Mouse (Mus musculus): Measurements from ENCODE around the gene Lrmda. TPM values are rescaled to one million over a fixed set of nuclear protein-coding genes. Genes with fewer than 3 reads are reported as not detected.
A peak's percentile ranks its signal among the peaks of the same experiment; 100 is the strongest.

The Lrmda gene
- total and polyA plus RNA-seq, 3 experiments = 5.1 to 5.9 TPM; not detected in 1

DNA sequence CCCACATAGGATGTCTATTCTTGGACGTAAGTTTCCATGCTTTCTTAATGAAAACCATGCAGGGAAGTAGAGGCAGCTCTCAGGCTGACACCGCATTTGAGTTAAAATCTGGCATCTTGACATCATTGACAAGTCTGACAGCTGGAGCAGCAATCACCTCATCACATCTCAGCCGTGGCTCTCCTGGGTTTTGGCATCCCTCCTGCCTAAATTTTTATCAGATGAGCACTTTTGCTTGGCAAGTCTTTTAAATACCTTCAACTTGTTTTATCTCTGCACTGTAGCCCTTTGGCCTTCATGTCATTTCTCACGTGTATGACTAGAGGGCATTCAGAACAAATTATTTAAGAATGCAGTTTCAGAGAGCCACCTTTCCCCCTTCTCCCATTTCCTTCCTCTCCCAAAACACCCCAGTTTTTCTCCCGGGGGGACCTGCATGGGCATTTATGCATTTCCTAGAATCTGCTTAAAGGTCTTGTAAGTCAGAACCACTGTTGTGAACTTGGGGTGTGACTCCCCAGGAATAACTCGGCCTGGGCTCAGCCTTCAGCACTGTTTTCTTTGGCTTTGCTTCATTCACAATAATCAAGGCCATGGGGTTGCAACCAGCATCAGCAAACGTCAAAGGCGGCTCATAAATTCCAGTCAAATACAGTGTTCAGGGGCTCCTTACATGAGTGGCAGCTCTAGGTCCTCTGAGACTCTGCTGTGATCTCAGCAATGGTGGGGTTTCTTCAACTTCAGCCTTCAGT lies 975.8 kb downstream of the Lrmda start:
- Histone ChIP-seq H3K9me3 (replicated peaks; ENCODE audit: insufficient read depth, low read length) (no peaks in the 10 kb centered on the region), H3K79me2 (ENCODE audit: control insufficient read depth, insufficient read depth, low read length, poor library complexity) (no peaks in the 10 kb centered on the region), H3K4me1 (ENCODE audit: control insufficient read depth in 1 of 2, insufficient read depth in 2 of 2, low read length in 2 of 2) (no peaks in the 10 kb centered on the region), H3K9ac (ENCODE audit: control insufficient read depth, low read depth, low read length, poor library complexity, severe bottlenecking) (no peak overlapping the region), H3K27ac (ENCODE audit: control insufficient read depth, low read depth, low read length) (no peak overlapping the region), H3K4me3 (ENCODE audit: control insufficient read depth in 1 of 2, insufficient read depth in 1 of 2, low read depth in 2 of 2, low read length in 2 of 2) (no peak overlapping the region), H3K27me3 (ENCODE audit: control insufficient read depth in 1 of 2, insufficient read depth in 2 of 2, low read length in 2 of 2) (no peaks in the 10 kb centered on the region), H3K36me3 (ENCODE audit: control insufficient read depth in 1 of 2, insufficient read depth in 2 of 2, low read length in 2 of 2) (no peaks in the 10 kb centered on the region)
- no peak for DNase-seq (ENCODE audit: low read depth, low spot score)
- TF ChIP-seq USF1 (IDR thresholded peaks at IDR 0.05; ENCODE audit: low read depth, low read length) = no peak
- no peak for TF ChIP-seq POLR2AphosphoS2 (IDR thresholded peaks at IDR 0.05; ENCODE audit: low read length)
- no peak for TF ChIP-seq EP300 (IDR thresholded peaks at IDR 0.05; ENCODE audit: low read depth in 1 of 2, low read length in 2 of 2)
- TF ChIP-seq JUND (IDR thresholded peaks at IDR 0.05; ENCODE audit: low read depth, low read length) = no peak
- peak; percentile 19; the same call in 1 of the 2 replicates for TF ChIP-seq ETS1 (IDR thresholded peaks at IDR 0.05; ENCODE audit: low read depth, low read length)

DNA sequence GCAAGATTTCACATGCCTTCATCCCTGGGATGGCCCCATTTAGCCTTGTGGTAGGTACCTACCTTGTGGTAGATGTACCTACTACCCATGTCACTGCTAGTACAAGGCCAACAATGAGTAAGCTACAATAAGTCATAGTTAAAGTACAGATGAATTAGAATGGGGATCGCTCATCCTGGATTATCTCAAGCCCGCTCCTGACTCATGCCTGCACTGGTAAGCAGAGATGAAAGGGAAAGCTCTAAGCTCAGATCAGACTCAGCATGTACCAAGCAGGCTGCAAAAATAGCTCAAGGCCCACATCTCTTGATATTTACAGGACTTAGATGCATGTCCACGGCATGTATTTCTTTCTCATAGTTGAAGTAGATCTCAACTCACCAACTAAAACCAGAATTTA lies 979.4 kb downstream of the Lrmda start:
- DNase-seq (ENCODE audit: low read depth, low spot score) = no peak
- Histone ChIP-seq H3K9me3 (replicated peaks; ENCODE audit: insufficient read depth, low read length) (no peaks in the 10 kb centered on the region), H3K79me2 (ENCODE audit: control insufficient read depth, insufficient read depth, low read length, poor library complexity) (no peaks in the 10 kb centered on the region), H3K36me3 (ENCODE audit: control insufficient read depth in 1 of 2, insufficient read depth in 2 of 2, low read length in 2 of 2) (no peaks in the 10 kb centered on the region), H3K27me3 (ENCODE audit: control insufficient read depth in 1 of 2, insufficient read depth in 2 of 2, low read length in 2 of 2) (no peaks in the 10 kb centered on the region), H3K4me3 (ENCODE audit: control insufficient read depth in 1 of 2, insufficient read depth in 1 of 2, low read depth in 2 of 2, low read length in 2 of 2) (no peak overlapping the region), H3K27ac (ENCODE audit: control insufficient read depth, low read depth, low read length) (no peak overlapping the region), H3K9ac (ENCODE audit: control insufficient read depth, low read depth, low read length, poor library complexity, severe bottlenecking) (no peak overlapping the region), H3K4me1 (ENCODE audit: control insufficient read depth in 1 of 2, insufficient read depth in 2 of 2, low read length in 2 of 2) (no peaks in the 10 kb centered on the region)
- no peak for TF ChIP-seq SIN3A (IDR thresholded peaks at IDR 0.05; ENCODE audit: low read length)
- no peak for TF ChIP-seq ZC3H11A (IDR thresholded peaks at IDR 0.05; ENCODE audit: low read depth, low read length)
- no peak for TF ChIP-seq TAL1 (IDR thresholded peaks at IDR 0.05; ENCODE audit: low read length)
- no peak for TF ChIP-seq CHD2 (IDR thresholded peaks at IDR 0.05; ENCODE audit: low read length)
- no peak for TF ChIP-seq RAD21 (IDR thresholded peaks at IDR 0.05; ENCODE audit: low read depth, low read length)
- no peak for TF ChIP-seq CHD1 (IDR thresholded peaks at IDR 0.05; ENCODE audit: low read depth, low read length)
- no peak for TF ChIP-seq ETS1 (IDR thresholded peaks at IDR 0.05; ENCODE audit: low read depth, low read length)

DNA sequence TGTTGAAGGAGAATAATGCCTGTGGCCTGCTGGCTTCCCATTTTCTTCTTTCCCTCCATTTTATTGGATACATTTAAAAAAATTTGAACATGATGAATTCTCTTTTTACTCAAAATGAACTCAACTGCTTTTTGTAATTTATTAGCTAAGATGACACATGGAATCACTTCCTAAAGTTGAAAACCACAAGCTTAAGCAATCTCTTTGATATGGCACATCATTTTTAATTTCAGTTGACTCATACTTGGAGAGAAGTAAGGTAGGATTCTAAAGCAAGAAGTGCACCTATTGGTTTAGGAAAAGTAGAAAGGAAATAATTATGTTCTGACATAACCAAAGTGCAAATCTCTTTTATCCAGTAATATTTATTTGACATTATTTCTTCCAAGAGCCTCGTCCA lies 992.5 kb downstream of the Lrmda start:
- Histone ChIP-seq H3K4me1 (ENCODE audit: control insufficient read depth in 1 of 2, insufficient read depth in 2 of 2, low read length in 2 of 2) (no peaks in the 10 kb centered on the region), H3K79me2 (ENCODE audit: control insufficient read depth, insufficient read depth, low read length, poor library complexity) (no peaks in the 10 kb centered on the region)
- no peak for TF ChIP-seq TAL1 (IDR thresholded peaks at IDR 0.05; ENCODE audit: low read length)
- TF ChIP-seq MXI1 (IDR thresholded peaks at IDR 0.05; ENCODE audit: low read depth, low read length) = no peak
- no peak for TF ChIP-seq MEF2A (IDR thresholded peaks at IDR 0.05; ENCODE audit: extremely low read depth, insufficient replicate concordance, low read depth, low read length, poor library complexity, severe bottlenecking)

More for the DNA sequence above, 992.5 kb downstream of the Lrmda start:
- Histone ChIP-seq H3K4me3 (ENCODE audit: control insufficient read depth in 1 of 2, insufficient read depth in 1 of 2, low read depth in 2 of 2, low read length in 2 of 2) (no peak overlapping the region), H3K9ac (ENCODE audit: control insufficient read depth, low read depth, low read length, poor library complexity, severe bottlenecking) (no peak overlapping the region), H3K27ac (ENCODE audit: control insufficient read depth, low read depth, low read length) (no peak overlapping the region), H3K36me3 (ENCODE audit: control insufficient read depth in 1 of 2, insufficient read depth in 2 of 2, low read length in 2 of 2) (no peaks in the 10 kb centered on the region), H3K27me3 (ENCODE audit: control insufficient read depth in 1 of 2, insufficient read depth in 2 of 2, low read length in 2 of 2) (no peaks in the 10 kb centered on the region), H3K9me3 (replicated peaks; ENCODE audit: insufficient read depth, low read length) (no peaks in the 10 kb centered on the region)
- no peak for DNase-seq (ENCODE audit: low read depth, low spot score)
